Mouse (Mus musculus) bone marrow macrophage, adult 2 months (primary cell): ENCODE results near the gene Atxn7l2.

Experiments used
- CTCF ChIP-seq: IDR thresholded peaks from 2 replicates; pipeline ENCODE4 v1.5.1; 2012; ENCODE audit warnings: low read depth, mild to moderate bottlenecking, low read length, moderate library complexity
- POLR2A ChIP-seq: IDR thresholded peaks from 2 replicates; pipeline ENCODE4 v1.6.1; 2012; ENCODE audit warnings: mild to moderate bottlenecking, low read depth, low read length, borderline replicate concordance

GRCm38 (mm10) chr3:108202506-108202905, 8.2 kb downstream of the Atxn7l2 start:
- no peak for TF ChIP-seq CTCF
- no peak for TF ChIP-seq POLR2A
